ENCODE assay signal across 8 mouse cellular contexts in genomic region chr15:82361459-82362018, GRCm38 (mm10). TPM values are rescaled to one million over a fixed set of nuclear protein-coding genes. Genes with fewer than 3 reads are reported as not detected.
A peak's percentile ranks its signal among the peaks of the same experiment; 100 is the strongest.
DNase-seq lines count a peak whose midpoint lies in the region; ATAC-seq and TF ChIP-seq lines count a peak whose summit lies in the region.

No protein-coding gene starts in this region.

- no peak overlapping the region for H3K4me2 ChIP-seq in forebrain, embryonic 13.5 days
- H3K4me2 ChIP-seq in kidney, embryonic 14.5 days (replicated peaks; ENCODE audit: low read depth, low read length): no peak overlapping the region

- H3K27ac ChIP-seq in forebrain, embryonic 10.5 days: no peak overlapping the region
- H3K27ac ChIP-seq in forebrain, embryonic 13.5 days: no peak overlapping the region
- no peak overlapping the region for H3K27ac ChIP-seq in testis, adult 2 months (ENCODE audit: control insufficient read depth, insufficient read depth, low read depth, low read length)
- H3K27ac ChIP-seq in kidney, embryonic 14.5 days (ENCODE audit: low read depth, low read length): peak overlapping the region; percentile 30; the same call in 1 of the 2 replicates
- no peak overlapping the region for H3K27ac ChIP-seq in midbrain, embryonic 10.5 days (replicated peaks)
- no peak overlapping the region for H3K27ac ChIP-seq in hindbrain, embryonic 10.5 days

- no peak for TF ChIP-seq POLR2A in testis, adult 2 months (IDR thresholded peaks at IDR 0.05; ENCODE audit: control insufficient read depth, low read depth, low read length)

- no peak overlapping the region for H3K9ac ChIP-seq in forebrain, embryonic 13.5 days
- no peak overlapping the region for H3K9ac ChIP-seq in kidney, embryonic 14.5 days (ENCODE audit: low read depth, low read length)

- H3K36me3 ChIP-seq in forebrain, embryonic 10.5 days (replicated peaks): no peaks in the 10 kb centered on the region
- H3K36me3 ChIP-seq in forebrain, embryonic 13.5 days (ENCODE audit: poor library complexity, severe bottlenecking): no peaks in the 10 kb centered on the region
- H3K36me3 ChIP-seq in testis, adult 2 months (ENCODE audit: control insufficient read depth, insufficient read depth, low read length): no peaks in the 10 kb centered on the region
- H3K36me3 ChIP-seq in kidney, embryonic 14.5 days (ENCODE audit: control insufficient read depth, insufficient read depth, low read length): no peaks in the 10 kb centered on the region
- no peaks in the 10 kb centered on the region for H3K36me3 ChIP-seq in midbrain, embryonic 10.5 days
- no peaks in the 10 kb centered on the region for H3K36me3 ChIP-seq in hindbrain, embryonic 10.5 days

- 0 out of 2 replicates have a peak, but pooled peaks have one; percentile 40 for TF ChIP-seq CTCF in testis, adult 2 months (IDR thresholded peaks at IDR 0.05; ENCODE audit: control insufficient read depth, insufficient read depth, insufficient replicate concordance, low read depth, low read length)

- DNase-seq in forebrain, embryonic 10.5 days (ENCODE audit: extremely low spot score, low spot score): peak; percentile 14
- no peak for DNase-seq in testis, postnatal 14 days (ENCODE audit: low spot score)
- peak; percentile 44 for DNase-seq in testis, postnatal 10 days (ENCODE audit: low spot score)
- DNase-seq in midbrain, embryonic 10.5 days (ENCODE audit: low spot score): no peak
- DNase-seq in hindbrain, embryonic 10.5 days (ENCODE audit: low spot score): no peak

- ATAC-seq in forebrain, embryonic 13.5 days: no peak
- ATAC-seq in kidney, embryonic 14.5 days (ENCODE audit: low FRiP score, low TSS enrichment): peak; percentile 66

- H3K27me3 ChIP-seq in forebrain, embryonic 10.5 days (ENCODE audit: poor library complexity, severe bottlenecking): no peaks in the 10 kb centered on the region
- H3K27me3 ChIP-seq in forebrain, embryonic 13.5 days: no peaks in the 10 kb centered on the region
- no peaks in the 10 kb centered on the region for H3K27me3 ChIP-seq in testis, adult 2 months (ENCODE audit: control insufficient read depth, insufficient read depth, low read length)
- H3K27me3 ChIP-seq in kidney, embryonic 14.5 days (ENCODE audit: control insufficient read depth, insufficient read depth, low read length): no peaks in the 10 kb centered on the region
- H3K27me3 ChIP-seq in midbrain, embryonic 10.5 days (ENCODE audit: low read depth, poor library complexity, severe bottlenecking): no peaks in the 10 kb centered on the region
- no peaks in the 10 kb centered on the region for H3K27me3 ChIP-seq in hindbrain, embryonic 10.5 days (ENCODE audit: insufficient read depth, poor library complexity, severe bottlenecking)

- H3K4me3 ChIP-seq in forebrain, embryonic 10.5 days: no peak overlapping the region
- H3K4me3 ChIP-seq in forebrain, embryonic 13.5 days: no peak overlapping the region
- no peak overlapping the region for H3K4me3 ChIP-seq in testis, adult 2 months (ENCODE audit: control insufficient read depth, low read depth, low read length)
- H3K4me3 ChIP-seq in kidney, embryonic 14.5 days (ENCODE audit: low read length): no peak overlapping the region
- no peak overlapping the region for H3K4me3 ChIP-seq in midbrain, embryonic 10.5 days
- no peak overlapping the region for H3K4me3 ChIP-seq in hindbrain, embryonic 10.5 days

- 78% methylated on average over 11 of the region's 11 CpGs for WGBS in forebrain, embryonic 10.5 days
- 78% methylated on average over 11 of the region's 11 CpGs for WGBS in forebrain, embryonic 13.5 days
- 67% methylated on average over 11 of the region's 11 CpGs for WGBS in kidney, embryonic 14.5 days
- WGBS in midbrain, embryonic 10.5 days: 83% methylated on average over 11 of the region's 11 CpGs
- 80% methylated on average over 11 of the region's 11 CpGs for WGBS in hindbrain, embryonic 10.5 days

- 0 out of 2 replicates have a peak, but pooled peaks cover 9% of the 10 kb centered on the region for H3K4me1 ChIP-seq in forebrain, embryonic 10.5 days
- H3K4me1 ChIP-seq in forebrain, embryonic 13.5 days: no peaks in the 10 kb centered on the region
- peaks cover 6% of the 10 kb centered on the region for H3K4me1 ChIP-seq in testis, adult 2 months (ENCODE audit: control insufficient read depth, insufficient read depth, low read length)
- 0 out of 2 replicates have a peak, but pooled peaks cover 5% of the 10 kb centered on the region for H3K4me1 ChIP-seq in kidney, embryonic 14.5 days (ENCODE audit: control insufficient read depth, insufficient read depth, low read length)
- 0 out of 2 replicates have a peak, but pooled peaks cover 4% of the 10 kb centered on the region for H3K4me1 ChIP-seq in midbrain, embryonic 10.5 days
- peaks cover 7% of the 10 kb centered on the region for H3K4me1 ChIP-seq in hindbrain, embryonic 10.5 days (replicated peaks)

- no peaks in the 10 kb centered on the region for H3K9me3 ChIP-seq in forebrain, embryonic 10.5 days
- no peaks in the 10 kb centered on the region for H3K9me3 ChIP-seq in forebrain, embryonic 13.5 days (replicated peaks)
- H3K9me3 ChIP-seq in kidney, embryonic 14.5 days (ENCODE audit: control insufficient read depth, low read length): no peaks in the 10 kb centered on the region
- H3K9me3 ChIP-seq in midbrain, embryonic 10.5 days (replicated peaks): no peaks in the 10 kb centered on the region
- H3K9me3 ChIP-seq in hindbrain, embryonic 10.5 days: no peaks in the 10 kb centered on the region

RNA-seq across cellular contexts. Expression of gene Ndufa6, which starts 7.4 kb away (rescaled TPM):
- 228 and 249 TPM in 2 replicates for polyA plus RNA-seq in forebrain, embryonic 10.5 days (2016; fragmentation: Nextera tagmentation; extraction: Ambion mirVana)
- 318 and 358 TPM in 2 replicates for polyA plus RNA-seq in forebrain, embryonic 13.5 days (2015; fragmentation: Nextera tagmentation; extraction: Ambion mirVana)
- 240 and 246 TPM in 2 replicates for polyA plus RNA-seq in testis, adult 2 months (2012; rRNA removed)
- 396 and 553 TPM in 2 replicates for polyA plus RNA-seq in kidney, embryonic 14.5 days (2014; fragmentation: Nextera tagmentation; extraction: Ambion mirVana)
- 258 and 270 TPM in 2 replicates for polyA plus RNA-seq in midbrain, embryonic 10.5 days (2016; fragmentation: Nextera tagmentation; extraction: Ambion mirVana)
- polyA plus RNA-seq in hindbrain, embryonic 10.5 days (2016; fragmentation: Nextera tagmentation; extraction: Ambion mirVana): 267 and 273 TPM in 2 replicates

RNA-seq across cellular contexts. Expression of gene Cyp2d22, which starts 18.5 kb away (rescaled TPM):
- polyA plus RNA-seq in forebrain, embryonic 10.5 days (2016; fragmentation: Nextera tagmentation; extraction: Ambion mirVana): 3.0 and 3.8 TPM in 2 replicates
- polyA plus RNA-seq in forebrain, embryonic 13.5 days (2015; fragmentation: Nextera tagmentation; extraction: Ambion mirVana): 1.6 and 1.7 TPM in 2 replicates
- 9.9 and 11.0 TPM in 2 replicates for polyA plus RNA-seq in testis, adult 2 months (2012; rRNA removed)
- 7.0 and 8.2 TPM in 2 replicates for polyA plus RNA-seq in kidney, embryonic 14.5 days (2014; fragmentation: Nextera tagmentation; extraction: Ambion mirVana)
- polyA plus RNA-seq in midbrain, embryonic 10.5 days (2016; fragmentation: Nextera tagmentation; extraction: Ambion mirVana): 2.8 and 4.5 TPM in 2 replicates
- polyA plus RNA-seq in hindbrain, embryonic 10.5 days (2016; fragmentation: Nextera tagmentation; extraction: Ambion mirVana): 2.5 and 3.0 TPM in 2 replicates

RNA-seq across cellular contexts. Expression of gene Smdt1, which starts 22.8 kb away (rescaled TPM):
- 218 and 236 TPM in 2 replicates for polyA plus RNA-seq in forebrain, embryonic 10.5 days (2016; fragmentation: Nextera tagmentation; extraction: Ambion mirVana)
- polyA plus RNA-seq in forebrain, embryonic 13.5 days (2015; fragmentation: Nextera tagmentation; extraction: Ambion mirVana): 303 and 321 TPM in 2 replicates
- 129 and 140 TPM in 2 replicates for polyA plus RNA-seq in testis, adult 2 months (2012; rRNA removed)
- 276 and 306 TPM in 2 replicates for polyA plus RNA-seq in kidney, embryonic 14.5 days (2014; fragmentation: Nextera tagmentation; extraction: Ambion mirVana)
- polyA plus RNA-seq in midbrain, embryonic 10.5 days (2016; fragmentation: Nextera tagmentation; extraction: Ambion mirVana): 253 and 265 TPM in 2 replicates
- 269 and 314 TPM in 2 replicates for polyA plus RNA-seq in hindbrain, embryonic 10.5 days (2016; fragmentation: Nextera tagmentation; extraction: Ambion mirVana)

RNA-seq across cellular contexts. Expression of gene Pheta2, which starts 22.8 kb away (rescaled TPM):
- polyA plus RNA-seq in forebrain, embryonic 10.5 days (2016; fragmentation: Nextera tagmentation; extraction: Ambion mirVana): 3.7 and 4.3 TPM in 2 replicates
- 1.3 and 1.8 TPM in 2 replicates for polyA plus RNA-seq in forebrain, embryonic 13.5 days (2015; fragmentation: Nextera tagmentation; extraction: Ambion mirVana)
- 5.0 and 5.5 TPM in 2 replicates for polyA plus RNA-seq in testis, adult 2 months (2012; rRNA removed)
- 4.7 and 8.9 TPM in 2 replicates for polyA plus RNA-seq in kidney, embryonic 14.5 days (2014; fragmentation: Nextera tagmentation; extraction: Ambion mirVana)
- polyA plus RNA-seq in midbrain, embryonic 10.5 days (2016; fragmentation: Nextera tagmentation; extraction: Ambion mirVana): 4.2 and 5.4 TPM in 2 replicates
- polyA plus RNA-seq in hindbrain, embryonic 10.5 days (2016; fragmentation: Nextera tagmentation; extraction: Ambion mirVana): 4.8 TPM in 2 replicates

RNA-seq across cellular contexts. Expression of gene Naga, which starts 22.8 kb away (rescaled TPM):
- 20.5 and 20.8 TPM in 2 replicates for polyA plus RNA-seq in forebrain, embryonic 10.5 days (2016; fragmentation: Nextera tagmentation; extraction: Ambion mirVana)
- 19.4 and 25.2 TPM in 2 replicates for polyA plus RNA-seq in forebrain, embryonic 13.5 days (2015; fragmentation: Nextera tagmentation; extraction: Ambion mirVana)
- polyA plus RNA-seq in testis, adult 2 months (2012; rRNA removed): 45.3 and 48.9 TPM in 2 replicates
- 43.6 and 57.3 TPM in 2 replicates for polyA plus RNA-seq in kidney, embryonic 14.5 days (2014; fragmentation: Nextera tagmentation; extraction: Ambion mirVana)
- 22.4 and 27.2 TPM in 2 replicates for polyA plus RNA-seq in midbrain, embryonic 10.5 days (2016; fragmentation: Nextera tagmentation; extraction: Ambion mirVana)
- 20.9 and 24.9 TPM in 2 replicates for polyA plus RNA-seq in hindbrain, embryonic 10.5 days (2016; fragmentation: Nextera tagmentation; extraction: Ambion mirVana)

Comparison
In these comparisons a context has a peak if more than half of its experiments do, and no peak if none do; other contexts are left out.
1. DNase-seq: peak in forebrain, embryonic 10.5 days (single experiment) and testis, postnatal 10 days (single experiment); none in testis, postnatal 14 days (single experiment), midbrain, embryonic 10.5 days (single experiment) and hindbrain, embryonic 10.5 days (single experiment).